Mouse (Mus musculus): Measurements from ENCODE around the gene Bicra. TPM values are rescaled to one million over a fixed set of nuclear protein-coding genes. Genes with fewer than 3 reads are reported as not detected.

The Bicra gene
- polyA plus RNA-seq, 1 experiment: 5.9 TPM

DNA sequence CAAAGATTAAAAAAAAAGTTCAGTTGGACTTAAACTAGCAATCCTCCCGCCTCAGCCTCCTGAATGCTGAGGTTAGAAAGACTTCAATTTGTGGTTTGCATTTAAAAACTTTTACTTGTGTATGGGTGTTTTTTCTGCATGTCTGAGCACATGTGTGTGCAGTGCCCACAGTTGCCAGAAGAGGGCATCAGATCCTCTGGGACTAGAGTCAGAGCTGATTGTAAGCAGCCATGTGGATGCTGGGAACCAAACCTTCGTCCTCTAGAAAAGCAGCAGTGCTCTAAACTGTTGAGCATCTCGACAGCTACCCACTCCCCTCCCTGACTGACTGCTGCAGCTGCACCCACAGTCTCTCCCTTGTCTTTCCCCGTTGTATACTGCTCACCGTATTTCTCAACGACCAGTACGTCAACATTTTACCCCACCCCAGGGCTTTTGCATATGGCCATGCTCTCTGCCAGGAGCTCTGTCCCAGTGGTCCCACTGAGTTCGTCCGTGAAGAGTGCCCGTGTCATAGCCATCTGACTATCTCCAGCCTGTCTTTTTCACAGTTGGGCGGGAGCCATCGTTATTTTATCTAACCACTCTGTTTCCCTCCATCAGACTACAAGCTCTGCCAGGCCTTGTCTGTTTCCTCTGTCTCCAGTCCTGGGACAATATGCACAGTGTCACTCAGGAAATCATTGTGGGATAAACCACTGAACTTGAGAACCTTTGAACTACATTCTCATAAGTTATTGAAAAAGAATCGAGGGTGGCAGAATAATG is 94.2 kb downstream of the Bicra start:
- H3K27ac ChIP-seq (ENCODE audit: control insufficient read depth, insufficient read depth, low read depth, low read length): no peak overlapping the region
- no peaks in the 10 kb centered on the region for H3K36me3 ChIP-seq (ENCODE audit: control insufficient read depth, insufficient read depth, low read length)
- peak; percentile 41; the same call in 1 of the 2 replicates for TF ChIP-seq CTCF (IDR thresholded peaks at IDR 0.05; ENCODE audit: control insufficient read depth, insufficient read depth, insufficient replicate concordance, low read depth, low read length)
- TF ChIP-seq POLR2A (IDR thresholded peaks at IDR 0.05; ENCODE audit: control insufficient read depth, low read depth, low read length): no peak
- H3K27me3 ChIP-seq (ENCODE audit: control insufficient read depth, insufficient read depth, low read length): no peaks in the 10 kb centered on the region
- H3K4me1 ChIP-seq (ENCODE audit: control insufficient read depth, insufficient read depth, low read length): peaks cover 10% of the 10 kb centered on the region
- H3K4me3 ChIP-seq (ENCODE audit: control insufficient read depth, low read depth, low read length): no peak overlapping the region

DNA sequence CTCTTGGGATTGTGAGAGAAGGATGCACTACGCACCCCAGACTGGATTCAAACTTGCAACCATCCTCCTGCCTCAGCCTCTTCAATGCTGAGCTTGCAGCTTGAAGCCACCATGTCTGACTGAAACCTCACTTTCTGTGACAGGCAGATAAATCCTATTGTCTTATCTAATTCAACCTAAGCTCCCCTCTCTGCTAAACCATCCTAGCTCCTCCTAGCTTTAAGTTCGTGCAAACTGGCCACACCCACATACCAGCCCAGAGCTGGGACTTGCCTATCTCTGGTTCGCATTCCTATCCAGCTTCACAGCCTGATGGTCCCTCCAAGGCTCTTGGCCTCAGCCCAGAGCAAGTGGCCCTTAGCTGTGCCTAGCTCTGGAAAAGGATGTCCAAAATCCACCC is 95.3 kb downstream of the Bicra start:
- Histone ChIP-seq H3K27me3 (ENCODE audit: control insufficient read depth, insufficient read depth, low read length) (no peaks in the 10 kb centered on the region), H3K36me3 (ENCODE audit: control insufficient read depth, insufficient read depth, low read length) (no peaks in the 10 kb centered on the region), H3K27ac (ENCODE audit: control insufficient read depth, insufficient read depth, low read depth, low read length) (no peak overlapping the region), H3K4me1 (ENCODE audit: control insufficient read depth, insufficient read depth, low read length) (peaks cover 11% of the 10 kb centered on the region), H3K4me3 (ENCODE audit: control insufficient read depth, low read depth, low read length) (no peak overlapping the region)
- no peak for TF ChIP-seq POLR2A (IDR thresholded peaks at IDR 0.05; ENCODE audit: control insufficient read depth, low read depth, low read length)
- TF ChIP-seq CTCF (IDR thresholded peaks at IDR 0.05; ENCODE audit: control insufficient read depth, insufficient read depth, insufficient replicate concordance, low read depth, low read length): no peak

- H3K27me3 ChIP-seq (ENCODE audit: control insufficient read depth, insufficient read depth, low read length): no peaks in the 10 kb centered on the region
- peaks cover 8% of the 10 kb centered on the region for H3K4me1 ChIP-seq (ENCODE audit: control insufficient read depth, insufficient read depth, low read length)
- no peak for TF ChIP-seq POLR2A (IDR thresholded peaks at IDR 0.05; ENCODE audit: control insufficient read depth, low read depth, low read length)
- no peak for TF ChIP-seq CTCF (IDR thresholded peaks at IDR 0.05; ENCODE audit: control insufficient read depth, insufficient read depth, insufficient replicate concordance, low read depth, low read length)
- no peak overlapping the region for H3K27ac ChIP-seq (ENCODE audit: control insufficient read depth, insufficient read depth, low read depth, low read length)
- no peak overlapping the region for H3K4me3 ChIP-seq (ENCODE audit: control insufficient read depth, low read depth, low read length)
- H3K36me3 ChIP-seq (ENCODE audit: control insufficient read depth, insufficient read depth, low read length): no peaks in the 10 kb centered on the region
Observed at GRCm38 (mm10) chr7:15950008-15950407, 97.7 kb downstream of the Bicra start.

DNA sequence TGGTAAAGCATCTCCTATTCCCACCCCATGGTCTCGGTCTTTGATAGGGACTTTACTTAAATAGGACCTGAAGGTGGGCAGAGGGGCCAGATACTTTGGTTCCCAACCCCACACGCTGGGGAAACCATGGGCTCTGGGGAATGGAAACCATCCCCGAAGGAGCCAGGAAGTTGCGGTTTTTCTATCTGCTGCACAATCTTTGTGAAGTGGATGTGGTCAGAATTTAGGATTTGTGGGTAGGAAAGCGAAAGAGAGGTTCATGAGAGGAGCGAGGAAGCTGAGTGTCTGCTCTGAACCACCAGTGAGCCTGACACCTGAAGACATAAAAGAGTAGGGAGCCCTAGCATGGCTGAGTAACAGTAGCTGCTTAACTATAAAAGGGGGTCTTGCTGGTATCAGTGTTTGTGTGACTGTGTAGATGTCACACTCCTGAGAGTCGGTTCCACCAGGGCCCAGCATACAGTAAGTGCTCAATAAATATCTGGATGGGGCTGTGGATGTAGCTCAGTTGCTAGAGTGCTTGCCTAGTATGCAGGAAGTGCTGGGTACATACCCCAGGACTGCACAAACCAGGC is 98.4 kb downstream of the Bicra start:
- Histone ChIP-seq H3K36me3 (ENCODE audit: control insufficient read depth, insufficient read depth, low read length) (no peaks in the 10 kb centered on the region), H3K4me1 (ENCODE audit: control insufficient read depth, insufficient read depth, low read length) (peaks cover 10% of the 10 kb centered on the region), H3K27me3 (ENCODE audit: control insufficient read depth, insufficient read depth, low read length) (no peaks in the 10 kb centered on the region), H3K4me3 (ENCODE audit: control insufficient read depth, low read depth, low read length) (no peak overlapping the region), H3K27ac (ENCODE audit: control insufficient read depth, insufficient read depth, low read depth, low read length) (no peak overlapping the region)
- TF ChIP-seq CTCF (IDR thresholded peaks at IDR 0.05; ENCODE audit: control insufficient read depth, insufficient read depth, insufficient replicate concordance, low read depth, low read length): no peak

GRCm38 (mm10) chr7:15948381-15948941 is 99.3 kb downstream of the Bicra start:
- Histone ChIP-seq H3K27me3 (ENCODE audit: control insufficient read depth, insufficient read depth, low read length) (no peaks in the 10 kb centered on the region), H3K4me1 (ENCODE audit: control insufficient read depth, insufficient read depth, low read length) (peaks cover 10% of the 10 kb centered on the region), H3K27ac (ENCODE audit: control insufficient read depth, insufficient read depth, low read depth, low read length) (no peak overlapping the region), H3K4me3 (ENCODE audit: control insufficient read depth, low read depth, low read length) (peak overlapping the region; percentile 68), H3K36me3 (ENCODE audit: control insufficient read depth, insufficient read depth, low read length) (no peaks in the 10 kb centered on the region; the same call in 1 of the 2 replicates)
- TF ChIP-seq CTCF (IDR thresholded peaks at IDR 0.05; ENCODE audit: control insufficient read depth, insufficient read depth, insufficient replicate concordance, low read depth, low read length) (peak; percentile 71; the same call in 1 of the 2 replicates), POLR2A (IDR thresholded peaks at IDR 0.05; ENCODE audit: control insufficient read depth, low read depth, low read length) (0 out of 2 replicates have a peak, but pooled peaks have one; percentile 15)

DNA sequence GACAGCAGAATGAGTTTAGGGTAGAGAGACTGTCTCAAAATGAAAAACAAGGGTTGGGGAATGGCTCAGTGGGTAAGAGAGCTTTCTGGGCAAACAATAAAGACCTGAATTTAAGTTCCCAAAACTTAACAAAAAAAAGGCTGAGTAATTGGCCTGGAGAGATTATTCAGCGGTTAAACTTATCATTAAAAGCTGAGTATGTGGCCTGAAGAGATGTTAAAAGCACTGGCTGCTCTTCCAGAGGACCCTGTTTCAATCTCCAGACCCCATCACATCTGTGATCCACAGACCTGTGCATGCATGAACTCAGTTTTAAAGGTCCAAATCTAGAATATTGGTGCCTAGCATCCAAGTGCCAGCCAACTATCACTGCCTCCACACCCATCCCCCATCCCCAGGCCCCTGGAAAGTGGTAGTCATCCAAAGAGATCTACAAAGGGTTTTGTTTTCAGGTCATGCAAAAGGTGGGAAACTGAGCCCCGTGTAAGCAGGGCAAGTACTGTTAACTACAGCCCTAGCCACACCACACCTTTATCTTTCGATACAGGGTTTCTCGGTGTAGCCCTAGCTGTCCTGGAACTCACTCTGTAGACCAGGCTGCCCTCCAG is 100.0 kb downstream of the Bicra start:
- TF ChIP-seq POLR2A (IDR thresholded peaks at IDR 0.05; ENCODE audit: control insufficient read depth, low read depth, low read length) (no peak), CTCF (IDR thresholded peaks at IDR 0.05; ENCODE audit: control insufficient read depth, insufficient read depth, insufficient replicate concordance, low read depth, low read length) (no peak)
- peak overlapping the region; percentile 9; the same call in 1 of the 2 replicates for H3K4me3 ChIP-seq (ENCODE audit: control insufficient read depth, low read depth, low read length)
- no peaks in the 10 kb centered on the region for H3K27me3 ChIP-seq (ENCODE audit: control insufficient read depth, insufficient read depth, low read length)
- no peaks in the 10 kb centered on the region; the same call in 1 of the 2 replicates for H3K36me3 ChIP-seq (ENCODE audit: control insufficient read depth, insufficient read depth, low read length)
- H3K4me1 ChIP-seq (ENCODE audit: control insufficient read depth, insufficient read depth, low read length): peaks cover 10% of the 10 kb centered on the region
- H3K27ac ChIP-seq (ENCODE audit: control insufficient read depth, insufficient read depth, low read depth, low read length): no peak overlapping the region
